Mouse (Mus musculus): Measurements from ENCODE around the gene Tmem104. TPM values are rescaled to one million over a fixed set of nuclear protein-coding genes. Genes with fewer than 3 reads are reported as not detected.
A peak's percentile ranks its signal among the peaks of the same experiment; 100 is the strongest.

The Tmem104 gene
- polyA plus RNA-seq, 1 experiment from 2014 or later, result 9.7 TPM

DNA sequence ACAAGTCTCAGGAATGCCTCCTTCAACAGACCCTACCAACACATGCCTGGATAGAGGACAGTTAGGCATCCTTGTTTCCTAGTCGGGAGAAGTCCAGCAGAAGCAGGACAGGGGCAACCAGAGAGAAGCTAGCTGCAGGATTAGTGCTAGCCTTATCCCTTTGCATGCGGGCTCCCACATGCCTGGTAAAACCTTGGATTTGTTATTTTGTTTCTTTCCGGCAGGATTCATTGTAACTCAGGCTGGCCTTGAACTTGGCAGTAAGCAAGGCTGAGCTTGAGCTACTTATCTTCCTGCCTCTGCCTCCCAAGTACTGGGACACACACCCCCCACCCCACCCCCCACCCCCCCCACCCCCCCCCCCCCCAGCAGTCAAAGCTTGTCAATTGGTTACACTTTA lies 64.0 kb downstream of the Tmem104 start:
- Histone ChIP-seq H3K27me3 (ENCODE audit: control insufficient read depth, insufficient read depth, low read length) (peaks cover 61% of the 10 kb centered on the region), H3K4me2 (ENCODE audit: low read depth, low read length) (no peak overlapping the region), H3K9me3 (replicated peaks; ENCODE audit: control insufficient read depth, low read length) (0 out of 2 replicates have a peak, but pooled peaks cover 3% of the 10 kb centered on the region), H3K4me3 (replicated peaks; ENCODE audit: low read length) (no peak overlapping the region), H3K9ac (ENCODE audit: low read length) (no peak overlapping the region), H3K27ac (ENCODE audit: low read length) (no peak overlapping the region), H3K36me3 (ENCODE audit: control insufficient read depth, insufficient read depth, low read length) (no peaks in the 10 kb centered on the region), H3K4me1 (ENCODE audit: control insufficient read depth, insufficient read depth, low read length) (peaks cover 12% of the 10 kb centered on the region; the same call in 1 of the 2 replicates)
- no peak for ATAC-seq (ENCODE audit: insufficient read depth, low FRiP score)
- 60% methylated on average over 3 of the region's 3 CpGs for WGBS

DNA sequence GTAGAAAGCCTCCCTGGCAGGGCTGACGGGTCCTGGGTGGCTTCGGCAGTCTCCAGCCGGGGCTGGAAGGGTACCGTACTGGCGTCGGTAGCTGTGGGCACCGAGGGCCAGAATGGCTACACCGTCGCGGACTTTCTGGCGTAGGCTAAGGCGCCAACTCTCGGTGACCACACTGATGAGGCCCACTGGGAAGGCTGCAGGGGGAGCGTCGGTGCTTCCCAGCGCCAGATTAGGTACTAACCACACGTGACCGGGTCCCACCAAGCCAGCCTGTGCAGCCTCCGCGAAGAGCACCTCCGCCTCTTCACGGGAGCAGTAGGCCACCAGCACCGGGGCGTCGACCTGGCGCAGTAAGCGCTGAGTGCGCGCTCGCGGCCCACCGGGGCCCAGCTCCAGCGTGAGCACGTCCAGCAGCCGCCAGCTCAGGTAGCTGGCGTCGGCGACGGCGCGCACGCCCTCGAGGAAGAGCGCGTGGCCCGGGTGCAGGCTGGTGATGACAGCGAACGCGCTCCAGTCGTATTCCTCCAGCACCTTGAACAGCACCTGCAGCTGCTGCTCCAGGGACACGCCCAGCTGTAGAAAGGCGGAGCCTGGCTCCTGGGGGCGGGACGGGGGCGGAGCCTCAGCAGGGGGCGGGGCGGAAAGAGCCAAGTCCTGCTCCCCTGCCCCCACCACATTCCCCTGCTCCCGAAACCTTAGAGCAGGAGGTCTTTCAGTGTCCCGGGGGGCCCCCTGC lies 70.7 kb downstream of the Tmem104 start:
- Histone ChIP-seq H3K9ac (ENCODE audit: low read length) (no peak overlapping the region), H3K27ac (ENCODE audit: low read length) (no peak overlapping the region), H3K9me3 (replicated peaks; ENCODE audit: control insufficient read depth, low read length) (no peaks in the 10 kb centered on the region), H3K27me3 (ENCODE audit: control insufficient read depth, insufficient read depth, low read length) (peaks cover 59% of the 10 kb centered on the region), H3K4me2 (ENCODE audit: low read depth, low read length) (0 out of 2 replicates have a peak overlapping the region, but pooled peaks have one; percentile 4), H3K4me1 (ENCODE audit: control insufficient read depth, insufficient read depth, low read length) (0 out of 2 replicates have a peak, but pooled peaks cover 3% of the 10 kb centered on the region), H3K36me3 (ENCODE audit: control insufficient read depth, insufficient read depth, low read length) (no peaks in the 10 kb centered on the region), H3K4me3 (replicated peaks; ENCODE audit: low read length) (peak overlapping the region; percentile 12; the same call in 1 of the 2 replicates)
- 15% methylated on average over 59 of the region's 59 CpGs for WGBS
- peak; percentile 34; the same call in 1 of the 2 replicates for ATAC-seq (ENCODE audit: insufficient read depth, low FRiP score)

DNA sequence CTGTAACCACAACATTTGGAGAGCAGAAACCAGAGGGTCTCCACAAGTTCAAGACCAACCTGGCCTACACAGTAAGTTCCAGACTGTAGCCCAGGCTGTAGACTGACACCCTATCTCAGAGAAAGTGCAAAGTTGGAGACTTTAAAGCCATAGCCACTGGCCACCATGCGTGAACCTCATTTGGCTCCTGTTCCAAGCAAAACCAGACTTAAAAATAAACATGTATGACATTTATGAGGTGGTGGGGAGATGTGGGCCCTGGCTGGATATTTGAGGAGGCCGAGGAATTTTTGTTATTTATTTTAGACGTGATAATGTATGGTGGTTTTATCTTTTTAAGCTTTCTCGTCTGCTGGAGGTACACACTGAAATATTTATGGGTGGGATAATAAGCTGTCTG lies 71.8 kb downstream of the Tmem104 start:
- Histone ChIP-seq H3K9ac (ENCODE audit: low read length) (no peak overlapping the region), H3K36me3 (ENCODE audit: control insufficient read depth, insufficient read depth, low read length) (no peaks in the 10 kb centered on the region), H3K4me2 (ENCODE audit: low read depth, low read length) (no peak overlapping the region), H3K27ac (ENCODE audit: low read length) (no peak overlapping the region), H3K27me3 (ENCODE audit: control insufficient read depth, insufficient read depth, low read length) (peaks cover 64% of the 10 kb centered on the region), H3K9me3 (replicated peaks; ENCODE audit: control insufficient read depth, low read length) (no peaks in the 10 kb centered on the region), H3K4me3 (replicated peaks; ENCODE audit: low read length) (no peak overlapping the region), H3K4me1 (ENCODE audit: control insufficient read depth, insufficient read depth, low read length) (0 out of 2 replicates have a peak, but pooled peaks cover 3% of the 10 kb centered on the region)
- 33% methylated on average over 4 of the region's 4 CpGs for WGBS
- ATAC-seq (ENCODE audit: insufficient read depth, low FRiP score), result no peak

DNA sequence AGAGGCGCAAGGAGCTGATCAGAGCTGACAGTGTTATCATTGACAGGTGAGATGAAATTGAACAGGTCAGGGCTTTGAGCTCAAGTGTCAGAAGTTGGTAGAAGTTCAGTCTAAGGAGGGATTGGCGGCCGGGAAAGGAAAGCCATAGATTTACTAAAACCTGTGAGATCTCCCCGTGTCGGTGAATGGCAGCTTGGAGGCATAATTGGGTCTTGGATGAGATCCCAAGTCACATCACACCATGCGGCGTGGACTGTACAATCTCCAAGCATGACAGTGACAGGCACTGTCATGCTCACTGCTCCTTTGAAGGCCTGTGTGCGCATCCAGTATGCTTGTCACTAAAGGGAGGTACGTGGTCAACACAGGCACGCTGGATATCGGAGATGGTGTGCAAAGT lies 75.7 kb downstream of the Tmem104 start:
- 82% methylated on average over 11 of the region's 11 CpGs for WGBS
- H3K4me3 ChIP-seq (replicated peaks; ENCODE audit: low read length), result no peak overlapping the region
- H3K27ac ChIP-seq (ENCODE audit: low read length), result no peak overlapping the region
- ATAC-seq (ENCODE audit: insufficient read depth, low FRiP score), result no peak
- no peak overlapping the region for H3K9ac ChIP-seq (ENCODE audit: low read length)
- H3K27me3 ChIP-seq (ENCODE audit: control insufficient read depth, insufficient read depth, low read length), result peaks cover 81% of the 10 kb centered on the region
- peaks cover 15% of the 10 kb centered on the region for H3K4me1 ChIP-seq (ENCODE audit: control insufficient read depth, insufficient read depth, low read length)
- no peak overlapping the region for H3K4me2 ChIP-seq (ENCODE audit: low read depth, low read length)
- H3K36me3 ChIP-seq (ENCODE audit: control insufficient read depth, insufficient read depth, low read length), result no peaks in the 10 kb centered on the region
- no peaks in the 10 kb centered on the region for H3K9me3 ChIP-seq (replicated peaks; ENCODE audit: control insufficient read depth, low read length)

DNA sequence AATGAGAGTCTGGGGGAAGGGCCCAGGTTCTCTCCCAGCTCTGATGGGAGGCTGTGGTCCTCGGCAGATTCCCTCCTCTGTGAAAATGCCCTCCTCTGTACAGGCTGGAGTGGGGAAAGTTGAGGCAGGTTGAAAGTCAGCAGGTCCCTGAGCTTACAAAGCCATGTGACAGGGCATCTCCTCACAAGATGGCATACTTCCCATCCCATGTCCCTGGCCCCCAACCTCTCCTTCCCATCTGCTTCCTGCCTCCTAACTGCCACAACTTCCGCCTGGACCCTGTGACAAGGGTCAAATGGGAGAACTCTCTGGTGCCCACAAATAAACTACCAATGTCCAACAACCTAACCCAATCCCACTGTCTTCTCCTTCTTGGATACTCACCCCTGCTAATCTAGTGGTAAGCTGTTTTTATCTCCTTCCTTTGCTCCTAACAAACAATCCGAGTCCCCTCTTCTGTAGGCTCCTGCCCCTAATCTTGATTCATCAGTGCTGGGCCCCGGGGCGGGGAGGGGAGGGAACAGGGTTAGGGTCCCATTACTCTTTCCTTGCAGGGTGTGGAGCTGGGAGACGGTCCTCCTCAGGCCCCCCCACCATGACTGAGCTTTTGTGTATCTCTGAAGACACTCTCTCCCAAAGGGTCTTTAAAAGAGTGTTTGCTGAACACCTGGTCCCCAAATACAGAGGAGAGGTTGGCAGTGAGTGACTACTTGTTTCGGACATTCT lies 77.0 kb downstream of the Tmem104 start:
- Histone ChIP-seq H3K4me2 (ENCODE audit: low read depth, low read length) (no peak overlapping the region), H3K36me3 (ENCODE audit: control insufficient read depth, insufficient read depth, low read length) (no peaks in the 10 kb centered on the region), H3K9me3 (replicated peaks; ENCODE audit: control insufficient read depth, low read length) (no peaks in the 10 kb centered on the region), H3K27ac (ENCODE audit: low read length) (no peak overlapping the region), H3K9ac (ENCODE audit: low read length) (no peak overlapping the region), H3K4me3 (replicated peaks; ENCODE audit: low read length) (no peak overlapping the region), H3K4me1 (ENCODE audit: control insufficient read depth, insufficient read depth, low read length) (peaks cover 13% of the 10 kb centered on the region), H3K27me3 (ENCODE audit: control insufficient read depth, insufficient read depth, low read length) (peaks cover 81% of the 10 kb centered on the region)
- WGBS, result 59% methylated on average over 7 of the region's 7 CpGs
- ATAC-seq (ENCODE audit: insufficient read depth, low FRiP score), result no peak

DNA sequence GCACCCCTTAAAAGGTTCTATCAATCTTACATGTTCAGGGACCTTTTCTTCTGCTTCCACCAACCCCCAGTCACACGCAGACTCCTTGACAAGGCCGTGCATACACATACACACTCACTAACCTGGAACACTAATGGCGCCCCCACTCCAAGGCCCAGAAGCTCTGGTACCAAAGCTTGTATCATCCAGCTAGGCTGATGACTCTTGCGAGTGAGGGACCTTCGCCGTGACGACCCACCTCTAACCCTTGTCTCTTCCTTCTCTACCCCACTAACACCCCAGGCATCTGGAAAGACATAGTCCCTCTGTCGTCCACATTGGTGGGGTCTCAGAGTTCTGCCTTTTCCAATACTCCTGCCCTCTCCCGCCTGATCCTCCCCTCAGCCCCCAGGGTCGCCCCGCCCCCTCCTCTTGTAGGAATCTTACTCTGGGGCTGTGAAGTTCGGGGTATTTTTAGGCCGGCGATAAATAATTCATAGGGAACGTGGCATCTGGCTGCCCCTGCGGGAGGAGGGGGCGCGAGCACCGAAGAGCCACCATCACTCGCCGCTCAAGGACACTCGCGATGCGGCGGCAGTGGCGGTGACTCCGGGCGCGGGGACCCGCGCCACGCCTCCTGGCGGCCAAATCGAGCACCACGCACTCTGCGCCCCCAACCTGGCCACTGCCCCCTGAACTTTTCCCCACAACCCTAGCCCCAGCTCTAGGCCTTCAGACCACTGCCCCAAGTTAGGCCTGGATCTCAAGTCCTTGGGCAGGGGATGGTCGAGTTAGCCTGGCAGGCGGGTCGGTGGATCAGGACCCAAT lies 77.8 kb downstream of the Tmem104 start:
- Histone ChIP-seq H3K4me2 (ENCODE audit: low read depth, low read length) (peak overlapping the region; percentile 42), H3K4me3 (replicated peaks; ENCODE audit: low read length) (peak overlapping the region; percentile 15), H3K9ac (ENCODE audit: low read length) (no peak overlapping the region), H3K4me1 (ENCODE audit: control insufficient read depth, insufficient read depth, low read length) (peaks cover 13% of the 10 kb centered on the region), H3K36me3 (ENCODE audit: control insufficient read depth, insufficient read depth, low read length) (no peaks in the 10 kb centered on the region), H3K27me3 (ENCODE audit: control insufficient read depth, insufficient read depth, low read length) (peaks cover 81% of the 10 kb centered on the region), H3K27ac (ENCODE audit: low read length) (no peak overlapping the region), H3K9me3 (replicated peaks; ENCODE audit: control insufficient read depth, low read length) (no peaks in the 10 kb centered on the region)
- ATAC-seq (ENCODE audit: insufficient read depth, low FRiP score), result no peak
- 9% methylated on average over 39 of the region's 39 CpGs for WGBS

DNA sequence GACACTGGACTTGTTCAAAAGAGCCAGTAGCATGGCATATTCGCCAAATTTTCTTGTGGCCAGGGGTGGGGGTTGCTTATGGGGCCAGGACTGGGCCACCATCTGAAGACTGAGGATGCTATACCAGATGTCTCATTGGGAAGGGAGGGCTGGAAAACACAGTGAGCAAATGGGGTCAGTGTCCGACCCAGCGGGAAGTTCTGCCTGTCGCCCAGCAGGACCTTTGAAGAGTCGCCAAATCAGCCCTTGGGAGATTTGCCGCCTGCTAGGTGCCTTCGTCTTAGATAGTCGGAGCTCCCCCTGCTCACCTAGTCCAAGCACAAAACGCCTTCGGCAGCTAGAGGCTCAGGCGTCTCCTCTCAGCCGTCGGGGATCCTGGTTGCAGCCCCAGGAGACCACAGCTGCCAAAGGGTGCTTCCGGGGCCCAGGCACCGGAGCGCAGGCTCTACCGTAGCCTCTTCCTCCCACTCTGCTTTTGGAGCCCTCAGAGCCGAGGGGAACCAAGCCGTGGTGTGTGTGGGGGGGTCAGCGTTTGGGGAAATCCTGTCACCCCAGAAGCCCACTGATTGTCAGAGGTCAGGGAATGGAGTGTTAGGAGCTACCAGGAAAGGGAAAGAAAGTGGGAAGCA lies 78.6 kb downstream of the Tmem104 start:
- no peak for ATAC-seq (ENCODE audit: insufficient read depth, low FRiP score)
- no peak overlapping the region for H3K4me2 ChIP-seq (ENCODE audit: low read depth, low read length)
- no peak overlapping the region for H3K4me3 ChIP-seq (replicated peaks; ENCODE audit: low read length)
- no peaks in the 10 kb centered on the region for H3K9me3 ChIP-seq (replicated peaks; ENCODE audit: control insufficient read depth, low read length)
- H3K36me3 ChIP-seq (ENCODE audit: control insufficient read depth, insufficient read depth, low read length), result no peaks in the 10 kb centered on the region
- 5% methylated on average over 20 of the region's 20 CpGs for WGBS
- H3K4me1 ChIP-seq (ENCODE audit: control insufficient read depth, insufficient read depth, low read length), result peaks cover 15% of the 10 kb centered on the region
- H3K27ac ChIP-seq (ENCODE audit: low read length), result no peak overlapping the region
- H3K27me3 ChIP-seq (ENCODE audit: control insufficient read depth, insufficient read depth, low read length), result peaks cover 78% of the 10 kb centered on the region
- H3K9ac ChIP-seq (ENCODE audit: low read length), result no peak overlapping the region

DNA sequence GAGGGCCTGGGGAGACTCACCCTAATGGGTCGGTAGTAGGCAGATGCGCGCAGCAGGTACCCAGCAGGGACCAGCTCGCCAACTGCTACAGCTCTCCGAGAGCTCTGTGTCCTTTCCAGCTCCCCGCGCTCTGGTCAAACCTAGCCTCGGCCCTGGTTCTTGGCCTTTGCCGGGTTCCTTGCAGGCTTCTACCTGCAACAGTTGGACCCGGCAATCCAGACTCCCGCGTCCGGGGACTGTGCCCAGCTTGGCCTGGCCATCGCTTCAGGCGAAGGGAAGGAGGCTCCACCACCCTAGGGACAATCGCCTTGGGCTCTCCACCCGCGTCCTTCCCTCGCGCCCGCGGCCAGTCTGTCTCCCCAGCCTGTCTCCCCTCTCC lies 79.1 kb downstream of the Tmem104 start:
- no peaks in the 10 kb centered on the region for H3K36me3 ChIP-seq (ENCODE audit: control insufficient read depth, insufficient read depth, low read length)
- 1% methylated on average over 22 of the region's 22 CpGs for WGBS
- H3K4me2 ChIP-seq (ENCODE audit: low read depth, low read length), result peak overlapping the region; percentile 52
- H3K4me1 ChIP-seq (ENCODE audit: control insufficient read depth, insufficient read depth, low read length), result peaks cover 15% of the 10 kb centered on the region
- no peak for ATAC-seq (ENCODE audit: insufficient read depth, low FRiP score)
- H3K27ac ChIP-seq (ENCODE audit: low read length), result no peak overlapping the region
- no peak overlapping the region for H3K9ac ChIP-seq (ENCODE audit: low read length)
- peak overlapping the region; percentile 35 for H3K4me3 ChIP-seq (replicated peaks; ENCODE audit: low read length)
- peaks cover 75% of the 10 kb centered on the region for H3K27me3 ChIP-seq (ENCODE audit: control insufficient read depth, insufficient read depth, low read length)
- no peaks in the 10 kb centered on the region for H3K9me3 ChIP-seq (replicated peaks; ENCODE audit: control insufficient read depth, low read length)

Measured in stomach, embryonic 16.5 days (tissue).